Mouse (Mus musculus): ENCODE results near the gene Tmpo. TPM values are rescaled to one million over a fixed set of nuclear protein-coding genes. Genes with fewer than 3 reads are reported as not detected.
"Not testable (repeated sequence)": the region's sequence is repeated elsewhere in the genome, so short reads cannot be mapped to it uniquely, and the experiment has no call there.

Gene Tmpo
- polyA plus RNA-seq, 3 experiments from 2014 or later, result 61.6 to 69.1 (median 61.9) TPM

DNA sequence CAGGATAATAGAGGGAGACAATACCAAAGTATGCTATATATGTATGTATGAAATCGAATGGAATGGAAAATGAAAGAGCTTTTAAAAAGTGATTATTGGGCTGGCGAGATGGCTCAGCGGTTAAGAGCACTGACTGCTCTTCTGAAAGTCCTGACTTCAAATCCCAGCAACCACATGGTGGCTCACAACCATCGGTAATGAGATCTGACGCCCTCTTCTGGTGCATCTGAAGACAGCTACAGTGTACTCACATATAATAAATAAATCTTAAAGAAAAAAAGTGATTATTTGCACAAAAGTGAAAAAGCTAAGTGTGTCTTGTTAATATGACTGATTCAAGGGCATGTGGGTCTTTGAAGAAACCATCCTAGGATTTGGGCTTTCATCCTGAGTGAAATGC is 3.8 kb upstream of the Tmpo start:
- not testable (repeated sequence) for ATAC-seq

DNA sequence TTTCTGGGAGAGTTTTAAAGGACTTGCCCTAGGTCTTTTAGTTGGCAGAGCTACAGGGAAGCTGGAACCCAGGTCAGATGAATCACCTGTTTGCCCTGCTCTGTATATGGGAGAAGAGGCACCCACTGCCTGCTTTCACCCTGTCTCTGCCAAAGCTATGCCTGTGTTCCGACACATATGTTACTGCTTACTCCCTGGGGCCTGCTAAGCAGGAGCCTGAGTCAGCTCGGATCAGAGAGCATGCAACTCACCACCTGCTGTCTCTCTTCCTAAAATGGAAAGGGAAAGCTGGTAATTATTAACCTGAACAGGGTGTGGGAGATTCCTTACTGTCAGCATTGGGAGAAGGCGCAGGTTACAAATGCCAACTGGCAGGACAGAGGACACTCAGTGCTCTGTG is 2.2 kb upstream of the Tmpo start:
- no peak for ATAC-seq

DNA sequence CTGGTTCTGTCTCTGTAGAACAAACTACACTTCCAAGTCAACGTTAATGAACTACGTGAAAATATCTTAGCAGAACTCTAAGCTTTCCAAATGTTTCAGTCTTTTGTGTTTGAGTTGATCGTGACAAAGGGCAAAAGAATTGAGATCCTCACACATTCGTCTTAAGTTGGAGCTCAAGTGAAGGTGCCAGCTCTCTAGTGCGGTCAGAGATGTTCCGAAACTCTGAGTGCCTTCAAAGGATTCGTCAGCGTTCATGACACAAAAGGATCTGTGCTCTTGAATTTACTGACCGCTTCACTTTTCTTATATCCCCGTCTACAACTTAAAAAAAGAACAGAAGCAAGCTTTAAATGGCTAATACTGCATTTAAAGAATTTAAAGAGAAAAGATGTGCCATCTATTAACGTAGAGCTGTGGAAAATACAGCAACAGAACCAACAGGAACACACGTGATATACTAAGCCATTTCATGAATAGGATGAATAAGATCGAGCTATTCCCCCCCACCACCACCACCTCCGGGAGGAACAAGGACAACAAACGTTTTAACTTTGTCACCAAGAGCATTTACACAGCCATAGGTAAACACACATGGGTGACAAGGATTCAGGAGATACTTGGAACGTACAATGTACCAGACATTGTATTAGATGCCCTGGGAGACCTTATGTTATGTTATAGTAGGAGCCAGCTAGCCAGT is 1.3 kb upstream of the Tmpo start:
- peak; percentile 33 for ATAC-seq

DNA sequence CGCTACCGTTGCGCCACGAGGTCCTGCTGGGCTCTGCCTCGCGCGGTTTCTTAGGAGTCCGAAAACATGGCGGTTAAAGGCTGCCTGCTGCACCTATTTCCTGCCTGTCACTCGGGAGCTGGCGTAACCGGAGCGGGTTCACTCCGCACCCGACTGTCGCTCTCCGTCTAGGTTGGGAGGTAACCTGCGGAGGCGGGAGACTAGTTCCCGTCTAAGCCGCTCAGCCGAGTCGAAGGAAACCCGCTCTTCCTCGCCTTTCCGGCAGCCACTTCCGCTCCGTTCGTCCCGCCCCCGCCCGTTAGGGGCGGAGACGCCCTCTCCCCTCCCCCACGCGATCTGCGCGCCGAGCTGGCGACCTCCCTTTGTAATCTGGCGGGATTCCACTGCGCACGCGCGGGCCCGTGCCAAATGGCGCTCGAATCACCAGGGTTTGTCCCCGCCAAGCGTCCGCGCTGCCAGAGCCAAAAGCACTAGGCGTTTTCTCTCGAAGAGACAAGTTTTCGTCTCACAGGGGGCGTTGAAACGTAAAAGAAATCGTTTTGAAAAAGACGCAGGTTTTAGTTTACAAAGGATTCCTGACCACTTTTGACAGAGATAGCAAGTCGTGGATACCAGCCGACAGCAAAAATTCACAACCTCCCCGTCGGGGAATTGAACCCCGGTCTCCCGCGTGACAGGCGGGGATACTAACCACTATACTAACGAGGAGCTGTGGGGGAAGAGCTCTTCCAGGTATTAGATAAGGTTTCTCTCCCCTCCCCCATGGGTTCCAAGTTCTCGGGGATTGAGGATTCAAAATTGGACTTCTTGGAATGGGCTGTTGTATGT is 560 bp upstream of the Tmpo start:
- peak; percentile 84 for ATAC-seq

DNA sequence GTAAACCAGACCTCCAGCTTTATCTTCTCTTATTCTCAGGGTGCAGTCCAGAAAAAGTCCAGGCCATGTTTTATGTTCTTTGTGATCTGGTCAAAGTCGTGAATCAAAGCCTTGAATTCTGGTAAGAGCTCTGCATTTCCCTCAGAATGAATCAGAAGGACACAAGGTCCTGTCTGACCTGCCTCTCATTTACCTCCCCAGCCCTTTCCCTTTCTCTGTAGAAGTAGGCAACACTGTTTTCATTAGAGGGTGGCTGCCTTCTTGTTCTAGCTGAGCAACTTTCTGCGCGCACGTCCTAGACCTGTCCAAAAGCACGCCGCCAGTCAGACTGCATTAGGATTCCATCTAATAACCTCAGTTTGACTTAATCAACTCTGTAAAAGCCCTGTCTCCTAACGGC is 814 bp downstream of the Tmpo start:
- ATAC-seq, result no peak

DNA sequence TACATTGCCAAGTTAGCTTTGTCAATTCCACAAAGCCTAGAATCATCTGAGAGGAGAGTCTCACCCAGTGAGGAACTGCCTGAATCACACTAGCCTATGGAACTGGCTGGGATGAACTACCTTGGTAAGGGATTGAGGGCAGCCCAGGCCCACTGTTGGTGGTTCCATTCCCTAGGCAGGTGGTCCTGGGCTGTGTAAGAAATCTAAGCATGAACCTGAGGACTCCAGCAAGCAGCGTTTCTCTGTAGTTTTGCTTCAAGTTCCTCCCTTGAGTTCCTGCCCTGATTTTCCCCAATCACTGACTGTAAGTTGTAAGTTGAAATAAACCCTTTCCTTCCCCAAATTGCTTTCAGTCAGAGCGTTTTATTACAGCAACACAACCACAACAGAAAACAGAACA is 1.3 kb downstream of the Tmpo start:
- ATAC-seq, result no peak

DNA sequence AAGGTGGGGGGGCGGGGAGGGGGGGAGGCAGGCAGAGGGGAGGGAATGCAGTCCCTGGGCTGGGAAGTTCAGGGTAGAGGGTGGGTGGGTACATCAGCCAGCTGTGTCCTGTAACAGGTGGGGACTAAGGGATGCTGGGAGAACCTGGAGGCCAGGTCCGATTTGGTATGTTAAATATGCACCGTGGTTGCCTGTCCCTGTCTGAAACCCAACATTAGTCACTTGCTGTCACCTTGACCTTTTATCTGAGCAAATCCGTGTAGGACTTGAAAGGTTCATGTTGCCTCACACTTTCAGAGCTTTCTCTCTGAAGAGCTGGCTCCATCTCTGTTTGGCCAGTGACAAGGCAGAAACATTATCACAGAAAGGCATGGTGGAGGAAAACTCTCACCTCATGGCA is 3.9 kb downstream of the Tmpo start:
- ATAC-seq, result no peak

DNA sequence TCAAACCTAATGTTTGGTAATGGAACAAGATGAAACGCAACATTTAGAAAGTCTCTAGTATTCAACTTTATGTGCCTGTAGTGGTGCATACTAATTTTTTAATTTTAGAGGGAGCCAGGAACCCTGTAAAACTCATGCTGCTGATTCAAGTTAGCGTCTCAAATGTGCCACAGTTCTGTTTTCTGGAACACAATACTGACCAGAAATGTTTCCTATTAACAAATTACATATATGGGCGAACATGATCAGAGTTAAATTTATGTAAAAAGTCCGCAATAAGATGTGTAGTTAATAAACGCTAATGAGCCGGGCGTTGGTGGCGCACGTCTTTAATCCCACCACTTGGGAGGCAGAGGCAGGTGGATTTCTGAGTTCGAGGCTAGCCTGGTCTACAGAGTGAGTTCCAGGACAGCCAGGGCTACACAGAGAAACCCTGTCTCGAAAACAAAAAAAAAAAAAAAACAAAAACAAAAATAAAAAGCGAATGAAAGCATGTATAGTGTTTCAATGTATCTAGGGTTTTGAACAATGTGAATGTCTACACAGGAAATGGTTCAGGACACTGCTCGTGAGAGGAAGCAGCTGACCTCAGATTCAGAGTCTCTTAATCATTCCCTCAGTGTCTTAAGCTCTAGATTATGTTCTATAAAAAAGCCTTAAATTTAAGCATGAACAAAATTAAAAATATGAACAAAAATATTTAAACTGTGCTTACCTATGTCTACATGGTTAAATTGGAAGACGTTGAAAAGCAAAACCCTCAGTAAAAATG is 8.6 kb downstream of the Tmpo start:
- ATAC-seq, result no peak

DNA sequence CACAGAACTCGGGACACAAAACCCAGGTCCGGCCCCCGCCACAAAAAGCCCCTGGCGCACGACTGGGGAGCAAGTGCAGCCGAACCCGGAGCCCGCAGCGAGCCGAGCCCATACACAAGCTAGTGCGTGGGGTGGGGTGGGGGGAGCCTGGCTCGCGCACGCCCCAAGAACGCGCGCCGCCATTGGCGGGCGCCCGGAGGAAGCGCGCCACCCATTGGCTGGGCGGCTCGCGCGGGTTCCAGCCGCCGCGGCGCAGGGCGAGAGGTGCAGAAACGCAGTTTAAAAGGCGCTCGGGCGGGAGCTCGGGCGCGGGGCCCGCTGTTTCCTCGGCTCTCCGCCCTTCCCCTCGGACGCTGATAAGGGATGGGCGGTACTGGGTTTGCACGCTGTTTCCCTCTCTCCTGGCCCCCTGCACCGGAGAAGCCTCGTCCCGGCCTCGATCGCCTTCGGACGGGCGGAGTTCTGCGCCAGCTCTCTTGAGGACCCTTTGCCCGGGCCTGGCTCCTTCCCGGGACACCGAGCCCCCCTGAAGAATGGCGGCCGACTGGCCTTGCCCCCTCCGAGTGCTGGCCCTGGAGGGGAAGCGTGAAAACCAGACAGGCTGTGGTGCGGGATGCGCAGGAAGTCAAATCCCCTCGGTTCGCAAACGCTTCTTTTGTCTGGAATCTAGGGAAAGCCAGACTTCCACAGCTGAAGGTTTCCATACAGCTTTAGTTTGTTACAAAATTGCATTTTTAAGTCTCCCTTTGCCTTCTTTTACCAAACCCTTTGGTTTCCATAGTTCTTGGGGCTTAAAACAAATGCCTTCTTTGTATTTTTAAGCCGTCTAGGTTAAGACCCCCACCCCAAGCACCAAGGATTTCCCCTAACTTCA is 9.4 kb downstream of the Tmpo start:
- peak; percentile 74 for ATAC-seq

DNA sequence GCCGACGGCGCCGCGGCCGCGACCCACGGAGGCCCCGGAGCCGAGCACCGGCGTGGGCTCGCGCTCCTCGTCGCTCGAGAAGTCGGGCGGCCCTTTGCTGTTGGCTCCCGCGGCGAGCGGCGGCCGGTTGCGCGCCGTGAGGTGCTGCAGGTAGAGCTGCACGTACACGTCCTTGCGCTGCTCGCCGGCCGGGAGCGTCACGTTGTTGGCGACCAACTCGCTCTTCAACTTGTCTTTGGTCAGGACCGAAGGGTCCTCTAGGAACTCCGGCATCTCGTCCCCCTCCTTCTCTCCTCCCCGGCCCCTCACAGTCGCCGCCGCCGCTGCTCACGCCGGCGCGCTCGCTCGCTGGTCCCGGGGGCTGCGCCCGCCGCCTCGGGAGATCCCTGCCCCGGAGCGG is 10.1 kb downstream of the Tmpo start:
- peak; percentile 21 for ATAC-seq

DNA sequence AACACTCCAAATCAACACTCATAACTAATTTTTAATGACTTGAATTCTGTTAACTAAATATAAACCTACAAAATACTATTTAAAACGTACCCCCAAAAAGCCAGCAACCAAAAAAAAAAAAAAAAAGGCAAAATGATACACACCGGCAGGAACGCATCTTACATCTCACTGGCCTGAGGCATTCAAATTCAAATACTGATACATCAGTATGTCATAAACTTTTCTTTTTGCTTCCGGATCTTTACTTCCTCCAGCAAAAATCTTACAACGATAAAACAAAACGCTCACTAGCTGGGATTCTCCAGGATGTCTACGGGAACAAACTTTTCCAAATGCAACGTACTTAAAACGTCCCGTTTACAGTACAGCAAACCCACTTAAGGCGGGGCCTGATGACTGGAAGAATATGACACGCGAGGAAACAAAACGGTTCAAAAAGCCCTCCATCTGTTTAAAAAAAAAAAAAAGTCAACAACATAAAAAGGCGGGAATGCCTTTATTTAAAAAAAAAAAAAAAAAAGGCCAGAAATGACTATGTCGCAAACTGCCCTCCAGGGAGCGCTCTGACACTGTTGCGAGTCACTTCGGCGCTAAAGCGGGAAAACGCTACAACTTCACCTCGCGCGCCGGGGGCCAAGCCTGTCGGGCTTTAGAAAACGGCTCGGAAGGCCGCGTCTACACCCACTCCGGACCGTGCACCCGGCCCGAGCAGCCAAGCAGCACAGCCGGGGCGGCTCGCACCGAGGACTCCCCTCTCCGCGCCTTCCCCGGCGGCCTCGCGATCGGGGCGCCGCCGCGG is 10.8 kb downstream of the Tmpo start:
- ATAC-seq, result peak; percentile 57

DNA sequence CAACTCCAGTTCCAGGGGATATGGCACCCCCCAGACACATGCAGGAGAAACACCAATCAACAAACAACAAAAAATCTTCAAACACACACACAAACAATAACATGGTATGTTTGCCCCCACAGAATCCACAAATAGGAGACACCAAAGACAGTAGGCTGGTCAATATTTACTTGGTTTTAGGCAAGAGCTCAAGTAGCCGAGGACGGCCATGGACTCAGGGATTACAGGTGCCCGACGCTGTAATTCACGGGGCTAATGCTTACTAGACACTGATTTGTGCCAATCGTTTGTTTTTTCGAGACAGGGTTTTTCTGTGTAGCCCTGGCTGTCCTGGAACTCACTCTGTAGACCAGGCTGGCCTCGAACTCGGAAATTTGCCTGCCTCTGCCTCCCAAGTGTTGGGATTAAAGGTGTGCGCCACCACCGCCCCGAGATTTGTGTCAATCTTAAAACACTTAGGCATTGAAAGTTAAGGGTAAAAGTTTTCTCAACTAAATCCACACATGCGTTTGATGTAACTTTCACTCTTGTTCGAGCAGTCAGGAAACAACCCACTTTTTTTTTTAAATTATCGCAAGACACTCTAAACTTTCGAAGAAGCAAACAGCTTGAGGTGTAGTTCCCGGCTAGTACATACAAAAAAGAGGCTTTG is 11.6 kb downstream of the Tmpo start:
- no peak for ATAC-seq

DNA sequence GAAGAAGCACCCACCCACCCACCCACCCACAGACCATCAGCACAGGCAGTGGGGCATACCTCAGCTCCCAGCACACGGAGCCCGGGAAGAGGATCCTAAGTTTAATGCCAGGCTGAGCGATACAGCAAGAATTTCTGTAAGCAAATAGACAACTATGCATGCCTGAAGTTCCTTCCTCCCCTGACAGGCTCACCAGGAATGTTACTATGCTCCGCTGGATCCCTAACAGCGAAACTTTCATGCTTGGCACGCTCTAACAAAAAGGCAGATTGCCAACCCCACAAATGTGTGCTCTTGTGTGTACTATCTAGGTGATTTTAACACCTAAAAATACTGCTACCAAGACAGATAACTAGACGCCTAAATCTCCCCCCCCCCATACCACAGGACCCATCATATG is 13.8 kb downstream of the Tmpo start:
- no peak for ATAC-seq

DNA sequence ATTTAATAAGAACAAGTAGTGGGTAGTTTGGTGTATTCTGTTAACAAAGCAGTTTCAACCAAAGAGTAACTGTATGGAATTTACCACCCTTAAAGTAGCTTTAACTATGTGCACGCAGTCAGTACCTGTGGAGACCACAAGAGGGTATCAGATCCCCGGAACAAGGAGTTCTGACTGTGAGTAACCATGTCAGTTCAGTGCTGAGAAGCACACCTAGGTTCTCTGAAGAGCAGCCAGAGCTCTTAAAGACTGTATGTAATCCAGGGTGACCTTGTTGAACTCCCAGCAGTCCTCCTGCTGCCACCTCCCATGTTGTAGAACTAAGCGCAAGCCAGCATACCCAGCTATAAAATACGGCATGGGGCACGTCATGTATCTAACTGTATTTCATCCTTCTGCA is 14.2 kb downstream of the Tmpo start:
- ATAC-seq, result peak; percentile 60

DNA sequence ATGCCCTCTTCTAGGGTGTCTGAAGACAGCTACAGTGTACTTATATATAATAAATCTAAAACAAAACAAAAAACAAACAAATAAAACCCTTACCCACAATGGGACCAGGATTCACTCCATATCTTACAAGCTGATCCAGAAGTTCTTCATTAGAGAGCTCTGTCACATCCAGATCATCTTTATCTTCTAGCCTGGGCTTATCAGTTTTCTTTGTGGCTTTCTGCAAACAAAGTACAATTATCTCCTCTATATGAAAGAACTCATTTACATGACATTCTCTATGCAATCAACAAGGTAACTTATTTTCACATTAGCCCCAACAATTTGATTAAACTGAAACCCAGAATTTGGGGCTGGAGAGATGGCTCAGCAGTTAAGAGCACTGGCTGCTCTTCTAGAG is 15.3 kb downstream of the Tmpo start:
- no peak for ATAC-seq

DNA sequence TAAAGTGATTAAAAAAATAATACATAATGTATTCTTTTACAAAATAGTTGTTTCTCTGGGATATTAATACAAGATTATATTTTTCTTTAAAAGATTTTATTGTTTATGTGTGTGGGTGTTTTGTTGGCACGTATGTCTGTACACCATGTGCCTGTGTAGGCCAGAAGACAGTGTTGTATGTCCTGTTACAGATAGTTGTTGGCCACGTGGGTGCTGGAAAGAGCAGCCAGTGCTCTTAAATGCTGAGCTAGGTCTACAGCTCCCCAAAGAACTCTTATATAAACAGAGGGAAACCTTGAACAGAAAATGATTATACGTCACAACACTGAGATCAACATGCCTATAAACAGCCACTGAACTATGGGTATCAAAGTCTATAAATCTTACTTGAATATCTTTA is 16.6 kb downstream of the Tmpo start:
- no peak for ATAC-seq

DNA sequence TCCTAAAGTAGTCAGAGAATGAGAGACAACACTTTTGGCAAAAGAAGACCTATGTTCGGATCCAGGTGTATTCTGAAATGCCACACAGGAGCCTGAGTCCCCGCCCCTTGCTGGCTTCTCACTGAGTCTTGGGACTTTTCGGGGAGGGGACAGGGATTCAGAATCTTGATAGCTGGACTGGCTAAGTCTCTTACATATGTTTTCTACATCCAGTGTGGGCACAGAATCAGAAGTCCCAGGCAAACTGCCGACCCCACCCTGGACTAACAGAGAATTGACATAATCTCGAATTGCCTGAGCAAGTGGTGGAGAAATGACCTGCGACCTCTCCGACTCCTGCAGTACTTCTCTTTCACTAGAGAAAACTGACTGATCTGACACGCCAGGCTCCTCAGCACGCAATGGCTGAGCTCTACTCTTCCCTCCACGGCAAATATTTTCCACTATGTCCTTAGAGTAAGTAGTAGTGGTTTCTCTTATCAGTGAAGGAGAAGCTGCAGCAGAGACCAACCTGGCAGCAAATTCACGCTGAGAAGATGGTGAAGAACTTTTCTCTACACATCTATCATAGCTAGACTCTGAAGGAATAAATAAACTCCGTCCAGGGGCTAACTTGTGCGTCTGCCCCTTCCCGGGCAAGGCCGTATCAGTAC is 18.5 kb downstream of the Tmpo start:
- no peak for ATAC-seq

DNA sequence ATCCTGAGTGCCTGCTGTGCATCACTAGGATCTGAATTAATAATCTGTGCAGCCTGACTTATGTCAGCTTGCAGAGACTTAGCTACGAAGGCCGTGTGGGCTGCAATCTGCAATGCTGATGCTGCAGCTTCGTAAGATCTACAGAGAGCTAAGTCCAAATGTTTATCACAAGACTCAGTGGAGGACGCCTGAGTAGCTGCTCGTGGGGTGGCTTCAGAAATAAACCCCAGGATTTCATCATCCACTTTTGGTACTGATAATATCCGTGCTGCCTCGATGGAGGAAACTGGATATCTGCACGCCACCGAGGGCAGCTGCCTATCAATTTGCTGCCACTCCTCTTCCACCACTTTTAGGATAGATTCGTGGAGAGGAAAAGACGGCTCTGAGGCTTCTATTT is 19.0 kb downstream of the Tmpo start:
- no peak for ATAC-seq

DNA sequence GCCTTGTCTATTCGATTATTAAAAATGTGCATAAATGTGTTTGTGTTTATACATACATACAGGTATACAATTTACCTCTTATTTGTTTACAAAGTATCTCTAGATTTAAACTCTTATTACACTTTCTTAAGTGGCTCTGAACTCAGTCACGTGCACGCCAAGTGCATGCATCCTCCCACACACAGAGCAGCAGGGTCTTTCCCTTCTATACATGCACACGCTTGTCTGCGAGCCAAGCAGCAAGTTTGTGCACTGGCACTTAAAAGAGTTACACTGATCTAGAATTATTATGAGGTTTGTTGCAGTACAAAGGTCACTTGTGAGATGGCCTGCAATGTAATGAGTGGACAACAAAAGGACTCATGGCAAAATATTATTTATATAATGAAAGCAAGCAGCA is 20.1 kb downstream of the Tmpo start:
- ATAC-seq, result peak; percentile 90

DNA sequence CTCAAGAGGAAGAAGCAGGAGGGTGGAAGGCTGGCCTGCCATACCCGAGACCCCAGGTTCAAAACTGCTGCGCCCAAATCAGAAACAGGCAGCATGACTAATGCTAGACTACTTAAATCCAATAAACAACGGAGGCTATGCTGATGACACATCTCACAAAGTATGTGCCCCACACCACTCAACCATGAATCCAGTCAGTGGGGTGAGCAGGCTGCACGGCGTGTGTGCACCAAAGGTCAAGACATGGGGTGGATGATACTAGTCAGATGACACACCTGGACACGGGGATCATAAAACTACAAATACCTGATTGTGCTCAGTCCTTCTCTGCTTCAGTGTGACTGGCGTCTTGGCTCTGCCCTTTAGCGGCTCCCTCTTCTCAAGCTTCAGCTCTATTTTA is 22.7 kb downstream of the Tmpo start:
- ATAC-seq, result no peak

DNA sequence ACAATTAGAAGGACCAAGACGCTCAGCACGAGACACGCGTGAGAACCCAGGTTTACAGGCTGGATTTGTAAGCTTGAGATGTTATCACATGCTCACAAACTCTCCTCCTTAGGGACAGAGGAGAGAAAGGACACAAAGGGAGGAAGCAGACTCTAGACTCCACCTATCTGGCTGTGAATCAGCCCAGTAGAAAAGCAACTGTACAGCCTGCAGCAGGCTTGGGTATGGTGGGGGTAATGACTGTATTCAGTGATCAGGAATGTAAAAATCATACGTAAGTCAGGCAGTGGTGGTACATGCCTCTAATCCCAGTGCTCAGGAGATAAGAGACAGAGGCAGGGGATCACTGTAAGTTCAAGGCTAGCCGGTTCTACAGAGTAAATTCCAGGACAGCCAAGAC is 24.8 kb downstream of the Tmpo start:
- no peak for ATAC-seq

Data from inflammation-experienced regulatory T-cells, adult 6 months (primary cell).